Mouse (Mus musculus) CH12.LX (cell line): ENCODE results near the gene Pla2g4a. TPM values are rescaled to one million over a fixed set of nuclear protein-coding genes. Genes with fewer than 3 reads are reported as not detected.

Experiments
- DNase-seq: peaks from one replicate; pipeline ENCODE4 v3.0.0-alpha.2; 2013; ENCODE audit errors: extremely low read depth
- H3K27ac ChIP-seq: 2 replicates; pipeline ENCODE4 v1.5.1; 2012; ENCODE audit warnings: low read depth, mild to moderate bottlenecking, control low read depth, moderate library complexity; ENCODE audit not compliant: insufficient read depth
- H3K27me3 ChIP-seq: replicated peaks from 2 replicates; pipeline ENCODE3; 2012; ENCODE audit warnings: inconsistent platforms
- H3K36me3 ChIP-seq, 2 experiments: replicated peaks in 1 of 2; 2 replicates each; pipeline versions ENCODE3 to v1.6.1; 2012; ENCODE audit warnings: inconsistent platforms in 1 of 2, low read length in 1 of 2, mild to moderate bottlenecking in 1 of 2, mixed read lengths in 1 of 2, moderate library complexity in 1 of 2; ENCODE audit not compliant: control insufficient read depth in 1 of 2, insufficient read depth in 1 of 2
- H3K4me1 ChIP-seq, 2 experiments: 2 replicates each; pipeline ENCODE4 v1.6.1; 2012; ENCODE audit warnings: inconsistent platforms in 1 of 2, moderate library complexity in 1 of 2; ENCODE audit not compliant: insufficient read depth in 2 of 2, control insufficient read depth in 1 of 2
- H3K4me2 ChIP-seq: 2 replicates; pipeline ENCODE4 v1.6.1; 2012; ENCODE audit warnings: low read depth, mild to moderate bottlenecking, control low read depth; ENCODE audit not compliant: poor library complexity, insufficient read depth, severe bottlenecking
- H3K4me3 ChIP-seq, 3 experiments: fragments of 150-350 bp in 1 of 3; sonication (generic) in 1 of 3; replicated peaks in 1 of 3; 2 replicates each; pipeline versions ENCODE3 to v1.5.1; 2011 to 2012; ENCODE audit warnings: low read depth in 2 of 3, low read length in 2 of 3, mild to moderate bottlenecking in 2 of 3, moderate library complexity in 2 of 3, control low read depth in 1 of 3, improper control_type of control experiment in 1 of 3, inconsistent platforms in 1 of 3, mixed read lengths in 1 of 3; ENCODE audit not compliant: poor library complexity in 1 of 3
- H3K79me2 ChIP-seq: replicated peaks from 2 replicates; pipeline ENCODE4 v1.6.1; 2012; ENCODE audit warnings: mild to moderate bottlenecking, moderate library complexity; ENCODE audit not compliant: control insufficient read depth, poor library complexity, insufficient read depth, severe bottlenecking; ENCODE audit errors: extremely low read depth
- H3K9ac ChIP-seq: 2 replicates; pipeline ENCODE4 v1.6.1; 2012; ENCODE audit warnings: low read depth, mild to moderate bottlenecking, control low read depth, moderate library complexity; ENCODE audit not compliant: insufficient read depth
- H3K9me3 ChIP-seq: replicated peaks from 2 replicates; pipeline ENCODE3; 2012; ENCODE audit warnings: low read length, inconsistent platforms, mixed read lengths
- CHD1 ChIP-seq: IDR thresholded peaks from 2 replicates; pipeline ENCODE4 v1.6.1; 2012; ENCODE audit warnings: low read depth, low read length, improper control_type of control experiment, inconsistent platforms
- CHD2 ChIP-seq: IDR thresholded peaks from 2 replicates; pipeline ENCODE4 v1.6.1; 2011; ENCODE audit warnings: low read length, improper control_type of control experiment
- CTCF ChIP-seq, 2 experiments: IDR thresholded peaks in 1 of 2; conservative IDR thresholded peaks in 1 of 2; 2 replicates each; pipeline ENCODE4 v1.5.1; 2011 to 2012; ENCODE audit warnings: low read depth in 2 of 2, low read length in 2 of 2, improper control_type of control experiment in 1 of 2, inconsistent platforms in 1 of 2, mild to moderate bottlenecking in 1 of 2, moderate library complexity in 1 of 2
- ELF1 ChIP-seq: IDR thresholded peaks from 2 replicates; pipeline ENCODE4 v1.6.1; 2014; ENCODE audit warnings: low read depth, mild to moderate bottlenecking, inconsistent platforms, low read length, improper control_type of control experiment
- EP300 ChIP-seq: IDR thresholded peaks from 2 replicates; pipeline ENCODE4 v1.6.1; 2011; ENCODE audit warnings: low read length, improper control_type of control experiment
- ETS1 ChIP-seq: conservative IDR thresholded peaks from 2 replicates; pipeline ENCODE4 v1.6.1; 2012; ENCODE audit warnings: low read depth, mild to moderate bottlenecking, inconsistent platforms, low read length, improper control_type of control experiment, moderate library complexity
- GABPA ChIP-seq: IDR thresholded peaks from 2 replicates; pipeline ENCODE4 v1.6.1; 2012; ENCODE audit warnings: low read depth, low read length, improper control_type of control experiment, inconsistent platforms; ENCODE audit not compliant: insufficient replicate concordance
- JUN ChIP-seq: IDR thresholded peaks from 2 replicates; pipeline ENCODE4 v1.6.1; 2011; ENCODE audit warnings: low read depth, mild to moderate bottlenecking, low read length, improper control_type of control experiment, moderate library complexity; ENCODE audit not compliant: insufficient read depth
- JUND ChIP-seq: conservative IDR thresholded peaks from 2 replicates; pipeline ENCODE4 v1.6.1; 2011; ENCODE audit warnings: low read depth, low read length, improper control_type of control experiment
- KAT2A ChIP-seq: IDR thresholded peaks from 2 replicates; pipeline ENCODE4 v1.6.1; 2012; ENCODE audit warnings: low read length, improper control_type of control experiment, inconsistent platforms; ENCODE audit not compliant: insufficient replicate concordance
- MAZ ChIP-seq: IDR thresholded peaks from 2 replicates; pipeline ENCODE4 v1.6.1; 2012; ENCODE audit warnings: low read depth, mild to moderate bottlenecking, inconsistent platforms, low read length, improper control_type of control experiment, moderate library complexity
- MEF2A ChIP-seq: IDR thresholded peaks from 2 replicates; pipeline ENCODE4 v1.6.1; 2014; ENCODE audit warnings: low read depth, mild to moderate bottlenecking, inconsistent platforms, low read length, improper control_type of control experiment, borderline replicate concordance
- MXI1 ChIP-seq: IDR thresholded peaks from 2 replicates; pipeline ENCODE4 v1.6.1; 2011; ENCODE audit warnings: mild to moderate bottlenecking, low read depth, low read length, improper control_type of control experiment
- MYC ChIP-seq: IDR thresholded peaks from 2 replicates; pipeline ENCODE4 v1.6.1; 2011; ENCODE audit warnings: low read depth, mild to moderate bottlenecking, improper control_type of control experiment, low read length
- NELFE ChIP-seq: IDR thresholded peaks from 2 replicates; pipeline ENCODE4 v1.6.1; 2011; ENCODE audit warnings: low read depth, low read length, improper control_type of control experiment
- NRF1 ChIP-seq: IDR thresholded peaks from 2 replicates; pipeline ENCODE4 v1.6.1; 2014; ENCODE audit warnings: low read depth, mild to moderate bottlenecking, inconsistent platforms, low read length, improper control_type of control experiment, moderate library complexity
- POLR2AphosphoS2 ChIP-seq: IDR thresholded peaks from 2 replicates; pipeline ENCODE4 v1.6.1; 2011; ENCODE audit warnings: low read depth, low read length, improper control_type of control experiment
- RAD21 ChIP-seq: IDR thresholded peaks from 2 replicates; pipeline ENCODE4 v1.6.1; 2011; ENCODE audit warnings: low read depth, mild to moderate bottlenecking, low read length, improper control_type of control experiment, moderate library complexity
- ZC3H11A ChIP-seq: IDR thresholded peaks from 2 replicates; pipeline ENCODE4 v1.6.1; 2012; ENCODE audit warnings: low read depth, mild to moderate bottlenecking, inconsistent platforms, low read length, improper control_type of control experiment
- ZMIZ1 ChIP-seq: IDR thresholded peaks from 2 replicates; pipeline ENCODE4 v1.6.1; 2012; ENCODE audit warnings: low read depth, mild to moderate bottlenecking, inconsistent platforms, low read length, improper control_type of control experiment
- ZNF384 ChIP-seq: IDR thresholded peaks from 2 replicates; pipeline ENCODE4 v1.6.1; 2012; ENCODE audit warnings: low read depth, low read length, improper control_type of control experiment, inconsistent platforms
- dilution Hi-C: fragments of 300-500 bp; cut with MboI; formaldehyde crosslinking; loops from 2 replicates; pipeline ENCODE4 v1.14.3; 2020; ENCODE audit warnings: low sequenced_read_pairs; ENCODE audit not compliant: extremely low pct_unique_long_range_greater_than_20kb, extremely low pct_ligation_motif_present
- in situ Hi-C: fragments of 300-500 bp; cut with MboI; formaldehyde crosslinking; loops from 3 replicates; pipeline ENCODE4 v1.14.3; 2019; ENCODE audit warnings: low sequenced_read_pairs, low pct_ligation_motif_present, low pct_unique_long_range_greater_than_20kb, mixed read lengths
- polyA plus RNA-seq: library from polyadenylated mRNA; unstranded; fragments of >175 nt; gene quantifications from 2 replicates; pipeline ENCODE4 v1.2.1, GENCODE M21; 2012; ENCODE audit warnings: low read depth; ENCODE audit not compliant: insufficient read length
- total RNA-seq, 2 experiments: library from RNA; depleted of rRNA; stranded (reverse); fragments of 300-350 nt in 1 of 2; fragments of >200 nt in 1 of 2; gene quantifications; 2 replicates each; pipeline ENCODE4 v1.2.3; 2012 to 2014

Gene Pla2g4a
- total and polyA plus RNA-seq, 3 experiments = 3.2 to 15.6 (median 3.5) TPM

GRCm38 (mm10) chr1:149882419-149883025 lies 78.6 kb downstream of the Pla2g4a start:
- no peaks in the 10 kb centered on the region for H3K9me3 ChIP-seq
- dilution Hi-C loops = no loop called here
- H3K36me3 ChIP-seq = no peaks in the 10 kb centered on the region
- no peak overlapping the region for H3K9ac ChIP-seq
- H3K27ac ChIP-seq = no peak overlapping the region
- H3K4me3 ChIP-seq = no peak overlapping the region
- H3K27me3 ChIP-seq = no peaks in the 10 kb centered on the region
- no peak for DNase-seq
- in situ Hi-C loops = no loop called here
- H3K79me2 ChIP-seq = no peaks in the 10 kb centered on the region
- no peak for TF ChIP-seq MAZ
- no peak for TF ChIP-seq NRF1
- TF ChIP-seq CHD1 = no peak
- TF ChIP-seq EP300 = no peak
- no peak for TF ChIP-seq POLR2AphosphoS2
- TF ChIP-seq JUN = no peak
- no peak for TF ChIP-seq GABPA
- TF ChIP-seq MEF2A = no peak
- TF ChIP-seq ELF1 = no peak
- no peak for TF ChIP-seq ZMIZ1
- no peak for TF ChIP-seq CTCF (conservative IDR thresholded peaks at IDR 0.05 in 1 of 2, IDR thresholded peaks at IDR 0.05 in 1 of 2; ENCODE audit: low read depth in 2 of 2, low read length in 2 of 2)
- no peak for TF ChIP-seq MYC
- no peak for TF ChIP-seq MXI1
- TF ChIP-seq CHD2 = no peak
- TF ChIP-seq RAD21 = no peak
- no peak for TF ChIP-seq ZNF384
- TF ChIP-seq KAT2A = no peak
- no peak for TF ChIP-seq ZC3H11A
- TF ChIP-seq JUND = no peak
- no peak for TF ChIP-seq ETS1
- H3K4me2 ChIP-seq = no peak overlapping the region
- no peaks in the 10 kb centered on the region for H3K4me1 ChIP-seq

DNA sequence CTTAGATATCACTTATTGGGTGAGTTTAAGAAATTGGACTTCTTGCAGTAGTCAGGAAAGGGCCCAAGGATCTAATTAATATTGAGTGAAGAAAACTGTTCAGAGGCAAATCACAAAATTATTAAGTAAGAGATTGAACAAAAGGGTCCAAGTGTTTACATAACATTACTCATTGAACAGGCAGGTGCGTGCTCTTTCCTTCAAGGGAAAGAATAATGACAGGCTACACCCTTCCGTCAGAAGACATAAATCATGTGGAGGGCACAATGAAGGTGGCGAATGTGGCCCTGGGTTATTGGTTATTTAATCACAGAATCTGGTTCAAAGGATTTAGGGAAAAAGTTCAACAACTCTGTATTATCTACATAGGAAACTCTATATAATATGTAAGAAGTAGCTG lies 82.9 kb downstream of the Pla2g4a start:
- H3K4me2 ChIP-seq = no peak overlapping the region
- H3K4me1 ChIP-seq = no peaks in the 10 kb centered on the region
- no peaks in the 10 kb centered on the region for H3K9me3 ChIP-seq
- no peaks in the 10 kb centered on the region for H3K27me3 ChIP-seq
- H3K36me3 ChIP-seq = no peaks in the 10 kb centered on the region
- dilution Hi-C loops = no loop called here
- H3K79me2 ChIP-seq = no peaks in the 10 kb centered on the region
- in situ Hi-C loops = no loop called here
- DNase-seq = no peak
- H3K9ac ChIP-seq = no peak overlapping the region
- H3K4me3 ChIP-seq = no peak overlapping the region
- no peak overlapping the region for H3K27ac ChIP-seq
- TF ChIP-seq JUND = no peak
- TF ChIP-seq CTCF (conservative IDR thresholded peaks at IDR 0.05 in 1 of 2, IDR thresholded peaks at IDR 0.05 in 1 of 2; ENCODE audit: low read depth in 2 of 2, low read length in 2 of 2) = no peak
- no peak for TF ChIP-seq NELFE
- TF ChIP-seq ZMIZ1 = no peak
- TF ChIP-seq JUN = no peak
